Mouse (Mus musculus) midbrain, embryonic 11.5 days (tissue): ENCODE measurements around the gene Exoc5. TPM values are rescaled to one million over a fixed set of nuclear protein-coding genes. Genes with fewer than 3 reads are reported as not detected.

ENCODE experiments used
- ATAC-seq: fragments of 200-750 bp; cut with Nextera tagmentation; 2 replicates; pipeline ENCODE4 v1.8.0; 2017; ENCODE audit warnings: moderate TSS enrichment, moderate library complexity; ENCODE audit not compliant: low FRiP score
- DNase-seq: peaks from one replicate; pipeline ENCODE4 v3.0.0; 2015; ENCODE audit warnings: low spot score; ENCODE audit errors: missing footprints
- H3K27ac ChIP-seq: fragments of 300-500 bp; sonication (generic); 2 replicates; pipeline ENCODE4 v1.5.1; 2014; ENCODE audit warnings: low read depth, low read length
- H3K27me3 ChIP-seq: fragments of 300-500 bp; sonication (generic); 2 replicates; pipeline ENCODE4 v1.6.1; 2014; ENCODE audit warnings: mild to moderate bottlenecking, low read length, moderate library complexity, mixed read lengths; ENCODE audit not compliant: control insufficient read depth, insufficient read depth
- H3K36me3 ChIP-seq: fragments of 300-500 bp; sonication (generic); 2 replicates; pipeline ENCODE4 v1.6.1; 2014; ENCODE audit warnings: mild to moderate bottlenecking, low read length, moderate library complexity, mixed read lengths; ENCODE audit not compliant: control insufficient read depth, insufficient read depth
- H3K4me1 ChIP-seq: fragments of 300-500 bp; sonication (generic); 2 replicates; pipeline ENCODE4 v1.6.1; 2014; ENCODE audit warnings: low read length; ENCODE audit not compliant: control insufficient read depth, insufficient read depth
- H3K4me2 ChIP-seq: fragments of 300-500 bp; sonication (generic); 2 replicates; pipeline ENCODE4 v1.6.1; 2014; ENCODE audit warnings: mild to moderate bottlenecking, moderate library complexity
- H3K4me3 ChIP-seq: fragments of 300-500 bp; sonication (generic); 2 replicates; pipeline ENCODE4 v1.5.1; 2014; ENCODE audit warnings: low read depth, low read length
- H3K9ac ChIP-seq: fragments of 300-500 bp; sonication (generic); 2 replicates; pipeline ENCODE4 v1.6.1; 2014; ENCODE audit warnings: low read length
- H3K9me3 ChIP-seq: fragments of 300-500 bp; sonication (generic); 2 replicates; pipeline ENCODE4 v1.6.1; 2016; ENCODE audit warnings: low read length; ENCODE audit not compliant: control insufficient read depth
- WGBS: fragments of 180-500 bp; shearing (Covaris S2); extraction: QIAGEN DNeasy Blood & Tissue Kit; methylation state at CpG from one replicate; pipeline ENCODE4 v1.1.7; 2014; 5-methylcytosine and 5-hydroxymethylcytosine counted together
- polyA plus RNA-seq: library from polyadenylated mRNA; unstranded; fragments of >200 nt; fragmentation: Nextera tagmentation; extraction: Ambion mirVana; gene quantifications from 2 replicates; pipeline ENCODE4 v1.2.1, GENCODE M21; 2014

Exoc5 gene
- polyA plus RNA-seq, 1 experiment from 2014 or later = 112 TPM

GRCm38 (mm10) chr14:49027040-49027778, 39.2 kb downstream of the Exoc5 start:
- Histone ChIP-seq H3K9me3 (no peaks in the 10 kb centered on the region), H3K27me3 (no peaks in the 10 kb centered on the region), H3K36me3 (peaks cover 7% of the 10 kb centered on the region), H3K4me1 (no peaks in the 10 kb centered on the region), H3K27ac (no peak overlapping the region), H3K9ac (no peak overlapping the region), H3K4me2 (no peak overlapping the region), H3K4me3 (no peak overlapping the region)
- no peak for ATAC-seq
- peak; percentile 45 for DNase-seq
- WGBS = 91% methylated on average over 6 of the region's 6 CpGs

GRCm38 (mm10) chr14:49019765-49020164, 46.7 kb downstream of the Exoc5 start:
- WGBS = 97% methylated on average over 5 of the region's 5 CpGs
- ATAC-seq (no peak), DNase-seq (no peak)
- Histone ChIP-seq H3K36me3 (peaks cover 9% of the 10 kb centered on the region; the same call in 1 of the 2 replicates), H3K4me3 (no peak overlapping the region), H3K4me2 (no peak overlapping the region), H3K27me3 (no peaks in the 10 kb centered on the region), H3K9me3 (no peaks in the 10 kb centered on the region), H3K27ac (no peak overlapping the region), H3K9ac (no peak overlapping the region), H3K4me1 (no peaks in the 10 kb centered on the region)

DNA sequence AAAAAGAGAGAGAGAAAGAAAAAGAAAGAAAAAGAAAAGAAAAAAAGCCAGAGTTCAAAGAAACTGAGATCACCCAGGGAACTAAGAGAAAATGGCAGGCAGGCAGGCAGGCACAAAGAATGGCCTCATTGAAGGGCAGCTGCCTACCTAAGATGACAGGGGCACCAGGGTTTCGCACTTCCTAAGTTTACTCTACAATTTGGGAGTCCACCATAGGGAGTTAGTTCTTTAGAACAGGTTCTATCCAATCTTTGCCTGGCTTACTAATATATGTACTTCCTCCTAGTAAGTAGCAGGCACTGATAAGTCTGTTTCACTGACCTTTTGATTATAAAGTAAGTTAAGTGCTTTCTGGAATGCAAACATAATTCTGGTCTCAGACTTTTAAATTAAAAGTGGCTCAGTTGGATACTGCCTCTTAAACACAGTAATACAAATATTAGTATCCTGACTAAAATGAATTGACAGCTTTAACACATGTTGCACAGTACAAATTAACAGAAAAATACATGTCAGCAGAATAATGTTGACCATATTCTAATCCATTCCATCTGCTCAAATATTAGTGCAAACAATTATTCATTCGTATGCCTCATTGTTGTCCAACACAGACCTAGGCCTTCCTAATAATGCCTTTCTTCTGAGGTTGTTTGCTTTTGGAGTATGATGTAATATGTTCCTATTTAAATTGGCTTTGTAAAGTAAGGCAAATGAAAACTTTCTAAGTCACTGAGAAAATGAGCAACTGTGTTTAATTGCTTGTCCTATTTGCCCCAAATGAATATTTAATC, 57.9 kb downstream of the Exoc5 start:
- Histone ChIP-seq H3K27me3 (no peaks in the 10 kb centered on the region), H3K9me3 (no peaks in the 10 kb centered on the region), H3K36me3 (peaks cover 2% of the 10 kb centered on the region; the same call in 1 of the 2 replicates), H3K27ac (no peak overlapping the region), H3K4me3 (no peak overlapping the region), H3K4me1 (no peaks in the 10 kb centered on the region), H3K9ac (no peak overlapping the region), H3K4me2 (no peak overlapping the region)
- DNase-seq = no peak
- 79% methylated on average over 2 of the region's 2 CpGs for WGBS
- no peak for ATAC-seq

GRCm38 (mm10) chr14:49007979-49008378, 58.5 kb downstream of the Exoc5 start:
- Histone ChIP-seq H3K4me3 (no peak overlapping the region), H3K27ac (no peak overlapping the region), H3K4me1 (no peaks in the 10 kb centered on the region), H3K27me3 (no peaks in the 10 kb centered on the region), H3K9ac (no peak overlapping the region), H3K9me3 (no peaks in the 10 kb centered on the region), H3K36me3 (peaks cover 2% of the 10 kb centered on the region; the same call in 1 of the 2 replicates), H3K4me2 (no peak overlapping the region)
- ATAC-seq = no peak
- DNase-seq = no peak
- WGBS = 85% methylated on average over 2 of the region's 2 CpGs

DNA sequence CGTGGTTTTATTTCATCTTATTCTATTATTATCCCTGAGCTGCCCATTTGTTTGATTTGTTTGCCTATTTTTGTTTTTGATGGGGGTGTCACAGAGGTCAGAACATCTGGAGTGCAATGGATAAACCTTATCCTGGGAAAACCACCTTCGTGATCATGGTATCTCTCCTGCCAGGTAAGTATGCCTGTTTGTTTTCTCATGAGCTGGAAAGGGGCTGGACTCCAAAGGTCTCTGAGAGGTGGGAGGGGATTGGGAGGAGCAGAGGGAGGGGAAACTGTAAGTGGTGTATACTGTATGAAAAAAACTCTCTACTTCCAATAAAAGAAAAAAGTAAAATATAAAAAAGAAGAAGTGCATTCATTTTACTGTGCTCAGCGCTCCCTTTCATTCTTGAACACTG, 64.8 kb downstream of the Exoc5 start:
- Histone ChIP-seq H3K9ac (no peak overlapping the region), H3K4me1 (no peaks in the 10 kb centered on the region), H3K9me3 (no peaks in the 10 kb centered on the region), H3K36me3 (no peaks in the 10 kb centered on the region), H3K27ac (no peak overlapping the region), H3K4me3 (no peak overlapping the region), H3K4me2 (no peak overlapping the region), H3K27me3 (no peaks in the 10 kb centered on the region)
- ATAC-seq (no peak), DNase-seq (no peak)
- WGBS = 85% methylated on average over 3 of the region's 3 CpGs

- ATAC-seq (no peak), DNase-seq (no peak)
- Histone ChIP-seq H3K4me3 (no peak overlapping the region), H3K9me3 (no peaks in the 10 kb centered on the region), H3K27me3 (no peaks in the 10 kb centered on the region), H3K4me1 (no peaks in the 10 kb centered on the region), H3K4me2 (no peak overlapping the region), H3K36me3 (no peaks in the 10 kb centered on the region), H3K9ac (no peak overlapping the region), H3K27ac (no peak overlapping the region)
- 54% methylated on average over 4 of the region's 4 CpGs for WGBS
Observed at GRCm38 (mm10) chr14:48998795-48999194, 67.7 kb downstream of the Exoc5 start.

- H3K4me3 ChIP-seq = no peak overlapping the region
- ATAC-seq = no peak
- peak; percentile 56 for DNase-seq
- WGBS = 88% methylated on average over 3 of the region's 3 CpGs
- H3K9me3 ChIP-seq = no peaks in the 10 kb centered on the region
- H3K4me2 ChIP-seq = no peak overlapping the region
- no peak overlapping the region for H3K27ac ChIP-seq
- no peaks in the 10 kb centered on the region for H3K27me3 ChIP-seq
- H3K36me3 ChIP-seq = no peaks in the 10 kb centered on the region
- H3K4me1 ChIP-seq = peaks cover 25% of the 10 kb centered on the region
- H3K9ac ChIP-seq = no peak overlapping the region
Observed at GRCm38 (mm10) chr14:48993861-48994260, 72.6 kb downstream of the Exoc5 start.

GRCm38 (mm10) chr14:48992070-48992580, 74.3 kb downstream of the Exoc5 start:
- Histone ChIP-seq H3K9me3 (no peaks in the 10 kb centered on the region), H3K4me1 (peaks cover 25% of the 10 kb centered on the region), H3K27ac (peak overlapping the region; percentile 65), H3K4me3 (no peak overlapping the region), H3K4me2 (no peak overlapping the region; the same call in 1 of the 2 replicates), H3K9ac (no peak overlapping the region), H3K36me3 (no peaks in the 10 kb centered on the region), H3K27me3 (no peaks in the 10 kb centered on the region)
- WGBS = 9% methylated on average over 3 of the region's 3 CpGs
- peak; percentile 77 for ATAC-seq
- DNase-seq = peak; percentile 94

DNA sequence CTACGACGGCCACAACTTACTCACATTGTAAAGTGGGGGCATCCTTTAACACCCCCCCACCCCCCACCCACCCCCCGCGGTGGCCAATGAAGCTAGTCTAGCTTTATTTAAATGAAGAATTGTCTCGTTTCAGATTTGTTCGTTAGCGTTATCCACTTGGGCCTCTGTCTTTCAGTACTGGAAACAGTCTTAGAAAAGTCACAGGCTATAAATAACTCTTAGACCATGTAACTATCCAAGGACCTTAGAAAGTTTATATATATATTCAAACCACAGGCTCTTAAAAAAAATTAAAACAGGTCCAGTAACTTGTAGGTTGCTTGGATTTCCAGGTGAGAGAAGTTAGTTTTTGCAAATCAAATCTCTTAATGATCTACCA, 75.3 kb downstream of the Exoc5 start:
- H3K27ac ChIP-seq = peak overlapping the region; percentile 45; the same call in 1 of the 2 replicates
- DNase-seq = peak; percentile 87
- H3K4me1 ChIP-seq = peaks cover 25% of the 10 kb centered on the region
- ATAC-seq = no peak
- no peaks in the 10 kb centered on the region for H3K9me3 ChIP-seq
- H3K27me3 ChIP-seq = no peaks in the 10 kb centered on the region
- no peaks in the 10 kb centered on the region for H3K36me3 ChIP-seq
- WGBS = 1% methylated on average over 7 of the region's 7 CpGs
- H3K4me2 ChIP-seq = peak overlapping the region; percentile 38; the same call in 1 of the 2 replicates
- peak overlapping the region; percentile 17; the same call in 1 of the 2 replicates for H3K9ac ChIP-seq
- H3K4me3 ChIP-seq = peak overlapping the region; percentile 13
